ENCODE assay signal across 8 mouse cellular contexts in genomic region chr6:94283318-94284061, GRCm38 (mm10). TPM values are rescaled to one million over a fixed set of nuclear protein-coding genes. Genes with fewer than 3 reads are reported as not detected.
DNase-seq lines count a peak whose midpoint lies in the region; TF ChIP-seq lines count a peak whose summit lies in the region.

Gene Magi1 (minus strand): TSS chr6:94283917.

- no peaks in the 10 kb centered on the region for H3K4me1 ChIP-seq in cortical plate, adult 2 months (ENCODE audit: control insufficient read depth, insufficient read depth, low read length)

- peak; percentile 37; the same call in 1 of the 2 replicates for TF ChIP-seq POLR2A in cortical plate, adult 2 months (IDR thresholded peaks at IDR 0.05; ENCODE audit: extremely low read depth, insufficient read depth, low read length)

- peak within 1 kb of the TSS; percentile 63; the same call in 1 of the 2 replicates for H3K27ac ChIP-seq in cortical plate, adult 2 months (ENCODE audit: insufficient read depth, low read length)
- peak within 1 kb of the TSS; percentile 84 for H3K27ac ChIP-seq in left cerebral cortex, adult 2 months

- intact Hi-C loops in gastrocnemius, postnatal 14 days (cut with DNase I; ENCODE audit: low total_unique reads) = loop anchor here (10.0 kb wide), 1 partner anchor 199 kb away; no protein-coding TSS in a partner anchor
- intact Hi-C loops in left cerebral cortex, adult 2 months (cut with DNase I) = loop anchor here (2.0 kb wide), 3 partner anchors 57 to 203 kb away; no protein-coding TSS in a partner anchor

- no peak for TF ChIP-seq CTCF in cortical plate, adult 2 months (IDR thresholded peaks at IDR 0.05; ENCODE audit: extremely low read depth, insufficient read depth, low read length)
- peak; percentile 1; the same call in 1 of the 2 replicates for TF ChIP-seq CTCF in left cerebral cortex, adult 2 months (IDR thresholded peaks at IDR 0.05)

- peak within 1 kb of the TSS; percentile 37 for H3K4me3 ChIP-seq in cortical plate, adult 2 months (ENCODE audit: insufficient read depth, low read length)
- H3K4me3 ChIP-seq in left cerebral cortex, adult 2 months = peak within 1 kb of the TSS; percentile 86

- DNase-seq in adrenal gland, adult (ENCODE audit: inconsistent age in 2 of 2, low spot score in 1 of 2) = peak; percentile 97 to 98
- DNase-seq in gastrocnemius, postnatal 14 days = peak; percentile 93
- DNase-seq in induced T-regulatory cell, adult 2 months (ENCODE audit: low read depth) = peak; percentile 33
- DNase-seq in left cerebral cortex, adult 2 months (ENCODE audit: extremely low spot score in 1 of 2, low spot score in 2 of 2) = peak; percentile 93 to 94
- DNase-seq in lung, postnatal 4 days = peak; percentile 94 to 98
- DNase-seq in right cerebral cortex, postnatal 10 days (ENCODE audit: low spot score in 2 of 2) = peak; percentile 95 to 96
- DNase-seq in urinary bladder, postnatal 10 days (ENCODE audit: low spot score) = peak; percentile 71

RNA-seq across cellular contexts. Expression of gene Magi1, which starts in this region (rescaled TPM):
- polyA plus RNA-seq in cortical plate, adult 2 months (2012; rRNA removed) = 39.3 and 39.5 TPM in 2 replicates
- 1 to 10 TPM; 6.4 to 6.7 TPM for total RNA-seq in gastrocnemius, postnatal 14 days (2021)
- total RNA-seq in left cerebral cortex, adult 2 months (2021) = 10 to 100 TPM; 87.5 to 94.2 TPM

Comparison
In these comparisons a context has a peak if more than half of its experiments do, and no peak if none do; other contexts are left out.
1. Peak in every context shown above with its lines: DNase-seq, H3K4me3 ChIP-seq and H3K27ac ChIP-seq.
2. RNA of gene Magi1 (total RNA-seq): 87.5 to 94.2 TPM in left cerebral cortex, adult 2 months; 6.4 to 6.7 TPM in gastrocnemius, postnatal 14 days; every median in the first group is over 10 times any median in the second.
3. DNase-seq: peak in every context shown above with its lines; median percentile 98 in adrenal gland, adult; 96 in lung, postnatal 4 days; 96 in right cerebral cortex, postnatal 10 days; 94 in left cerebral cortex, adult 2 months; 93 in gastrocnemius, postnatal 14 days; 71 in urinary bladder, postnatal 10 days; 33 in induced T-regulatory cell, adult 2 months.